Mouse (Mus musculus): ENCODE results near the gene Pih1d2. TPM values are rescaled to one million over a fixed set of nuclear protein-coding genes. Genes with fewer than 3 reads are reported as not detected.

Gene Pih1d2
- polyA plus RNA-seq, 1 experiment: 0.44 TPM

DNA sequence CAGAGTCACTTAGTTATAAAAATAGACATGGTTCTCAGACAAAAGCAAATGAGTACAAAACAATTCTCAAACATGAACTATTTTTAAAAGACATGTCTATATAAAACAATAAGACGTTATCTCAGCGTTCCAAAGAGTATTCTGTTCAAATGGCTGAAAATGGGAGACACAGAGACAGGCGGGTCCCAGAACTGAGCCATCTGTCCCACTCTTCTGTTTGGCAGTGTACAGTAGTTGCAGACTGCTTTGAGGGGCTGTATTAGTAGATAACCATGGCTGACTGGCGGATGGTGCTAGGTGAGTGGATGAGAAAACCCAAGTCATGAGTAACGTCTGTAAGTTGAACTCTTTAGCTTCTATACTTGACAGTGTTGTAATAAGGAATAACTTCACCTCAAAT is 47.7 kb downstream of the Pih1d2 start:
- no peak for TF ChIP-seq GATA1 (IDR thresholded peaks at IDR 0.05; ENCODE audit: low read length)

GRCm38 (mm10) chr9:50666442-50666841 is 49.3 kb downstream of the Pih1d2 start:
- TF ChIP-seq GATA1 (IDR thresholded peaks at IDR 0.05; ENCODE audit: low read length): no peak

DNA sequence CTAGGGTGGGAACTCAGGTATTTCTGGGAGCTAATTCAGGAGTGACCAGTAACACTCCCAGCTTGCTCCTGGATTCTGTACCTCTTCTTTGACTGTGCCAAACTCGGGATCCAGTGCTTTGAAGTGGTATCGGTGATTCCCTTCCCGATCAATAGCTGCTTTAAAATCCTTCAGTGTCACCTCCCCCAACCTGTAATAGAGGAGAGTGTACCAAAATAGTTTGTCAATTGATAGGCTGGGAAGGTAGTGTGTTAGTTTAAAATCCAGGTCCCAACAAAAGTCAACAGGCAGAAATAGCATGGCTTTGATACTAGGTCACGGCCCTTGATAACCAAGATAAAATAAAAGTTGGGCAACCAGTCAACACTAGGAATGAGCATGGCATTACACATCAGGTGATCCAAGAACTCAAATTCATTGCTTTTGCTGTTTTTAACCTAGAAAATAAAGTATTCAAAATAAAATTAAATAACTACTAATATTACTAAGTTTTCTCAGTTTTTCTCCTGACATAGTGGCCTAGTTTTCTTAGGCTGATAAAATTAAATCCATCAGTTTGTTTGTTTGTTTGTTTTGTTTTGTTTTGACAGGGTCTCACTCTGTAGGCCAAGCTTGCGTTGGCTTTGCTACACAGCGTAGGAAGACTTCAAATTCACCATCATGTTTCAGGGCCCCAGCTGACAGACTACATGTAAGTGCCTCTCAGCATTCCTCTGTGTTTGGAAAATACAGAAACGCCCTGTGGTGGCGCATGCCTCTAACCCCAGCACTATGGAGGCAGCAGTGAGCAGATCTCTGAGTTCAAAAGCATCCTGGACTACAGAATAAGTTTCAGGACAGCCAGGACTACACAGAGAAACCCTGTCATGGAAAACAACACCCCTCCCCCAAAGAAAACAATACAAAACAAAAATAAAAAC is 50.7 kb downstream of the Pih1d2 start:
- no peak for TF ChIP-seq GATA1 (IDR thresholded peaks at IDR 0.05; ENCODE audit: low read length)

DNA sequence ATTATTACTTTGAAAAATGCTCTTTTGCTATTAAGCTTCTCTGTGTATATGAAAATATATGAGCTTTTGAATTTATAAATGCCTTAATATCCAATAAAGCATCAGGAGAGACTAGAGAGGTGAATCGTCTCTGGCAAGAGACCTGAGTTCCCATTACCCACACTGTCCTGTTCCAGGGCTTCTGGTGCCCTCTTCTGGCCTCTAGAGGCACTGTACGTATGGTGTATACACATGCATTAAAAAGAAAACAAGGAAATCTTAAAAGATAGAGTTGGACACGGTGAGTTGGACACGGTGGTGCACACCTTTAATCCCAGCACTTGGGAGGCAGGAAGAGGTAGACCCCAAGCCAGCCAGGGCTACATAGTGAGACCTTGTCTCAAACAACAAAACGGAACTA is 53.6 kb downstream of the Pih1d2 start:
- no peak for TF ChIP-seq GATA1 (IDR thresholded peaks at IDR 0.05; ENCODE audit: low read length)

Other genes starting within 250 kb of the Pih1d2 start
- gene Plet1, start 122.8 kb upstream of the Pih1d2 start, polyA plus RNA-seq (2012): not detected in 2 replicates
- 6.6 and 15.4 TPM in 2 replicates for gene Pts, start 88.6 kb upstream of the Pih1d2 start, polyA plus RNA-seq (2012)
- not detected in 2 replicates for gene Il18, start 62.5 kb upstream of the Pih1d2 start, polyA plus RNA-seq (2012)
- not detected in 2 replicates for gene Bco2, start 62.1 kb upstream of the Pih1d2 start, polyA plus RNA-seq (2012)
- gene Tex12, start 56.0 kb upstream of the Pih1d2 start, polyA plus RNA-seq (2012): not detected in 2 replicates
- gene Sdhd, start 13.5 kb upstream of the Pih1d2 start, polyA plus RNA-seq (2012): 15.5 and 45.5 TPM in 2 replicates
- gene Timm8b, start 13.4 kb upstream of the Pih1d2 start, polyA plus RNA-seq (2012): 13.3 and 21.0 TPM in 2 replicates
- gene Nkapd1, start 143 bp downstream of the Pih1d2 start, polyA plus RNA-seq (2012): 9.5 and 11.1 TPM in 2 replicates
- gene Dlat, start 42.5 kb downstream of the Pih1d2 start, polyA plus RNA-seq (2012): 48.6 and 57.7 TPM in 2 replicates
- not detected in 2 replicates for gene Dixdc1, start 122.2 kb downstream of the Pih1d2 start, polyA plus RNA-seq (2012)
- not detected in 2 replicates for gene 2310030G06Rik, start 129.2 kb downstream of the Pih1d2 start, polyA plus RNA-seq (2012)
- gene Cryab, start 134.0 kb downstream of the Pih1d2 start, polyA plus RNA-seq (2012): not detected in 2 replicates
- not detected in 2 replicates for gene Hspb2, start 135.0 kb downstream of the Pih1d2 start, polyA plus RNA-seq (2012)
- 1.9 and 2.1 TPM in 2 replicates for gene Fdxacb1, start 150.9 kb downstream of the Pih1d2 start, polyA plus RNA-seq (2012)
- 12.5 and 18.0 TPM in 2 replicates for gene Alg9, start 157.7 kb downstream of the Pih1d2 start, polyA plus RNA-seq (2012)
- 1.2 and 1.4 TPM in 2 replicates for gene 1110032A03Rik, start 158.2 kb downstream of the Pih1d2 start, polyA plus RNA-seq (2012)
- 15.9 and 23.9 TPM in 2 replicates for gene Ppp2r1b, start 228.0 kb downstream of the Pih1d2 start, polyA plus RNA-seq (2012)

Measured in G1E-ER4 (cell line).